Mouse (Mus musculus) neutrophil, adult 83 days (primary cell): Measurements from ENCODE around the gene Ccdc86. TPM values are rescaled to one million over a fixed set of nuclear protein-coding genes. Genes with fewer than 3 reads are reported as not detected.

Experiments used
- total RNA-seq, 2 experiments: library from RNA; stranded (reverse); gene quantifications; one replicate each; pipeline ENCODE4 v1.2.4; 2023

Gene Ccdc86
- 10 to 100 TPM; 10.7 to 11.5 TPM for total RNA-seq

GRCm38 (mm10) chr19:10949112-10949511 lies at the start of gene Ccdc86:
Ccdc86 (minus strand) TSS chr19:10949266.

GRCm38 (mm10) chr19:10993150-10993549 lies 44.1 kb upstream of the Ccdc86 start, which contains the start of gene Ms4a15:
Ms4a15 (minus strand) TSS chr19:10993250.

GRCm38 (mm10) chr19:10974238-10974865 lies 25.3 kb upstream of the Ccdc86 start, which contains the start of gene Ms4a10:
Ms4a10 (minus strand) TSS chr19:10974670.

GRCm38 (mm10) chr19:10937110-10937563 lies 11.9 kb downstream of the Ccdc86 start, which contains the start of gene Ptgdr2:
Ptgdr2 (plus strand) TSS chr19:10937160.

GRCm38 (mm10) chr19:10920532-10920931 lies 28.5 kb downstream of the Ccdc86 start, which contains the start of gene Zp1:
Zp1 (minus strand) TSS chr19:10920632.

GRCm38 (mm10) chr19:10895016-10895528 lies 54.0 kb downstream of the Ccdc86 start, which contains the start of gene Prpf19:
Prpf19 (plus strand) TSS chr19:10895231.

Other genes with a start within 250 kb of the Ccdc86 start
- under 1 TPM in 1 of 2 experiments, not detected in 1; 0.22 TPM for gene Cd5, start 210.3 kb downstream of the Ccdc86 start, total RNA-seq
- gene Cd6, start 119.2 kb downstream of the Ccdc86 start, total RNA-seq: 1 to 10 TPM in 1 of 2 experiments, under 1 TPM in 1; 0.99 to 2.1 TPM
- gene Slc15a3, start 109.5 kb downstream of the Ccdc86 start, total RNA-seq: 100 to 1,000 TPM; 131 to 142 TPM
- under 1 TPM; 0.31 to 0.81 TPM for gene Tmem132a, start 79.3 kb downstream of the Ccdc86 start, total RNA-seq
- 10 to 100 TPM; 27.1 to 32.1 TPM for gene Tmem109, start 67.3 kb downstream of the Ccdc86 start, total RNA-seq
- gene Prpf19, start 54.0 kb downstream of the Ccdc86 start, total RNA-seq: 10 to 100 TPM; 56.9 to 59.5 TPM
- gene Zp1, start 28.6 kb downstream of the Ccdc86 start, total RNA-seq: not detected
- not detected for gene Ptgdr2, start 12.1 kb downstream of the Ccdc86 start, total RNA-seq
- not detected for gene Ms4a10, start 25.4 kb upstream of the Ccdc86 start, total RNA-seq
- gene Ms4a15, start 44.0 kb upstream of the Ccdc86 start, total RNA-seq: not detected
- not detected for gene Ms4a18, start 68.8 kb upstream of the Ccdc86 start, total RNA-seq
- 10 to 100 TPM; 41.2 to 41.4 TPM for gene Ms4a8a, start 131.8 kb upstream of the Ccdc86 start, total RNA-seq
- not detected for gene 1700017D01Rik, start 181.6 kb upstream of the Ccdc86 start, total RNA-seq
- not detected for gene 1700025F22Rik, start 216.1 kb upstream of the Ccdc86 start, total RNA-seq
- gene Ms4a13, start 247.5 kb upstream of the Ccdc86 start, total RNA-seq: not detected